Mouse (Mus musculus): ENCODE data around the gene Vinac1.

Vinac1 gene
- long read RNA-seq, experiment 1 = 0 reads
- long read RNA-seq, experiment 2 = 0 reads

DNA sequence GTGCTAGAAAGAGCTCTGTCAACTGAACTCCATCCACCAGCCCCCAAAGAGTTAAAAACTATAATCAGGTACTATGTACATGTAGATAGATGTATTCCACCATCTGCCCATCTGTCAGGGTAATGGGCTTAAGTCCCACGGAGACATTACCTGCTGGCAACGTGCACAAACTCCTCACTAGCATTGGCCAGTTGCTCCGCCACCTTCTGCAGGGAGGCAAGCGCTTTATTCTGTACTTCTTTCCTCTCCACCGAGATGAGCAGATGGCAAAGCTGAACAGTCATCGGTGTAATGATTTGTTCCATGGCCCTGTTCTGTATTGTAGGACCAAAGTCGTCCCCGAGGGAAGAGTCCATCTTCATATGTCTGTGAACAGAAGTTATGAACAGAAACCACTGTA, at the start of gene Vinac1:
TSS of gene Vinac1 (minus strand) at position 362 of the 400 bp plus-strand sequence.
- intact Hi-C loops (cut with DNase I) = no loop called here

GRCm38 (mm10) chr2:129093926-129094724, 46.2 kb upstream of the Vinac1 start:
- intact Hi-C loops (cut with DNase I) = no loop called here

DNA sequence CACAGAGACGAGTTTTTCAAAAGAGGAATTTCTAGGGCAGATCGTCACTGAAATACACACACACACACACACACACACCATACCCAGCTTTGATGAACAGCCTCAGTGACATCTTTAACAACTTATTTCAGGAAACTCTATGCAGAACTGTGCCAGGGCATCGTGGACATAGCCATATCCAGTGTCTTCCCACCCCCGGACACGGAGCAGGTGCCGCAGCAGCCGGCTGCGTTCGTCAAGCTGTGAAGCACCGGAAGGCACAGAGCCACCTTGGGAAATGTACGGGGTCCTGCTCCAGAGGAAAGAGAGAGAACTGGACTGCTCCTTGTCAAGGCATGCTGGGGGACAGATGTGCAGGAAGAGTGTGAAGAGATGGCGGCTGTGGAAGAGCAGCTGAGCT, 44.8 kb upstream of the Vinac1 start:
- intact Hi-C loops (cut with DNase I) = no loop called here

DNA sequence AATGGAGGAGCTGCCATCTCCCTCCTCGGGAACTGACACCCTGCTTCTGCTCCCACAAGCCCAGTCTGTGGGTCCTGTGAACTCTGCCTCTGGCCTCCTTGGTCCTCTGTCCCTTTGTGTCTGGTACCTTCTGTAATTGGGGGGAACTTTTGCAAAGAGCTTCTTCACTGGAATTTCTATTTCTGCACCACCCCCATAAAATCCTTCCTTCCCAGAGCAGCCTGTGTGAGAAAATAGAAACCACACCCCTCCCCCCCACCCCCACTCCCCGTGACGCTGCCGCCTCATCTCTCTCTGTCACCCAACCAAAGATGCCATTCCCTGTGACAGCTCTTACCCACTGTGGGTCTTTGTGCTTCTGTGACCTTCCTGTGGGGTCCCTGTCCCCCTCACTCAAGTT, 42.4 kb upstream of the Vinac1 start:
- intact Hi-C loops (cut with DNase I) = no loop called here

- intact Hi-C loops (cut with DNase I) = no loop called here
These were observed 39.5 kb upstream of the Vinac1 start for GRCm38 (mm10) chr2:129087520-129087919.

- intact Hi-C loops (cut with DNase I) = no loop called here
These were observed 37.0 kb upstream of the Vinac1 start for GRCm38 (mm10) chr2:129084959-129085358.

GRCm38 (mm10) chr2:129083514-129083913, 35.5 kb upstream of the Vinac1 start:
- intact Hi-C loops (cut with DNase I) = no loop called here

DNA sequence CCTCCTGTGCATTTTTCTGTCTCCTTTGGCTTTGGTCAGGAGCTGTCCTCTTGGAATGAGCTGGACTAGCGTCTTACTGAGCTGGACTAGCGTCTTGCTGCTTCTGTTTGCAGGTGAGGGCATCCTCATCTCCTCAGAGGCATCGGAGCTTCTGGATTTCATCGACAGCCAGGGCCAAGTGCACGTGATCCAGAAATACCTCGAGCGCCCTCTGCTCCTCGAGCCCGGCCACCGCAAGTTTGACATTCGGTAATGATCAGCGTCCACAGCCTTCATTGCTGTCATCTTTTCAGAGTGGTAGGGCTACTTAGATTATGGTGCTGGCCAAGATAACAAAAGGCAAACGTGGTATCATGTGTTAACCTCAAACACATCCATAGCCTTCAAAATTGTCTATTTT, 33.1 kb upstream of the Vinac1 start:
- intact Hi-C loops (cut with DNase I) = no loop called here

DNA sequence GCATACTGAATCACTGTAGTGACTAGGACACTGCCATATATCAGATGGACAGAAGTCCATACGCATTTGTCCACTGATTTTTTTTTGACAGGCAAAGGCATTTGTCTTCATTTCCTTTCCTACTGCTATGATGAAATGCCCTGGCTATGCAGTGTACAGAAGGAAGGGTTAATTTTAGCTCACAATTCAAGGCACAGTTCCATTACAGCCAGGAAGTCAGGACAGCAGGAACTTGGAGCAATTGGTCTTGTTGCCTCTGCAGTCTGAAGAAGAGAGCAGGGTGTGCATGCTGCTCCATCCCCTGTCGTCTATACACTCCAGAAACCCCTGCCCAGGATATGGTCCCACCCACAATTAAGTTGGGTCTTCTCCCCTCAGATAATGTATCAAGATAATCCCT, 31.2 kb upstream of the Vinac1 start:
- intact Hi-C loops (cut with DNase I) = loop anchor here (5.0 kb wide), 2 partner anchors 72 to 132 kb away; no protein-coding TSS in a partner anchor

- intact Hi-C loops (cut with DNase I) = loop anchor here (5.0 kb wide), 2 partner anchors 71 to 131 kb away; no protein-coding TSS in a partner anchor
These were observed 30.3 kb upstream of the Vinac1 start for GRCm38 (mm10) chr2:129078313-129078712.

DNA sequence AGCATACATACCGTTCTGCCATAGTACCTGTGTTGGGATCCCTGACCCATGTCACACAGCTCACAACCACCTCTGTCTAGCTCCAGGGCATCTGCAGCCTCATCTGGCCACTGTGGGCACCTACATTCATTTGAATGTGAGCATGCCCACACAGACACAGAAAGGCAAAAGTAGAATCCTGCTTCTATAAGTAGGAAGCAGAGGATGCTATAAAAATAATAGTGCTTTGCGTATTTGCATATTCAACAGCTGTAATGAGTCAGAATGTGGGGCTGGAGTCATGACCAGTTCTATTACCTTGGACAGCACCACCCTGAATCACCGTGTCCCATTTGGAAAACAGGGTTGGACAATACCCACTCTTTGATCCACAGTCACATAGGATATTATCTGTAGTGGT, 22.3 kb upstream of the Vinac1 start:
- intact Hi-C loops (cut with DNase I) = no loop called here

DNA sequence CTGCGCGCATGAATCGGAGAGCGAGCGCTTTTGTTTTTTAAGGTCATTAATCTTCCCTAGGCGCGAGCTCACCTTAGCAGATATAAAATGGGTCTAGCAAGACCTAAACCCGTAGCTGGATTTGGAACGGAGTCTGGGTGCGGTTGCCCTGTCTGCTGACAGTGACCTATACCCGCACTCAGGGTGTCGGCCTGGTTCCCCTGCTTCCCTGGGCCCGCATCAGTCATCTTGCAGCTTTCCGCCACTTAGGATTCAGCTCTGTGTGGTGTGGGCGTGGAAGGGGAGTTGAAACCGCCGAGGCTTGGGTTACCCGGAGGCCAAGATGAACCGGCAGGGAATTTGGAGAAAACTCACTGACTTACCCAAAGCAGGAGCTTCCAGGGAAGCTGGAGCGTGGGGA, 18.4 kb upstream of the Vinac1 start:
- intact Hi-C loops (cut with DNase I) = no loop called here

DNA sequence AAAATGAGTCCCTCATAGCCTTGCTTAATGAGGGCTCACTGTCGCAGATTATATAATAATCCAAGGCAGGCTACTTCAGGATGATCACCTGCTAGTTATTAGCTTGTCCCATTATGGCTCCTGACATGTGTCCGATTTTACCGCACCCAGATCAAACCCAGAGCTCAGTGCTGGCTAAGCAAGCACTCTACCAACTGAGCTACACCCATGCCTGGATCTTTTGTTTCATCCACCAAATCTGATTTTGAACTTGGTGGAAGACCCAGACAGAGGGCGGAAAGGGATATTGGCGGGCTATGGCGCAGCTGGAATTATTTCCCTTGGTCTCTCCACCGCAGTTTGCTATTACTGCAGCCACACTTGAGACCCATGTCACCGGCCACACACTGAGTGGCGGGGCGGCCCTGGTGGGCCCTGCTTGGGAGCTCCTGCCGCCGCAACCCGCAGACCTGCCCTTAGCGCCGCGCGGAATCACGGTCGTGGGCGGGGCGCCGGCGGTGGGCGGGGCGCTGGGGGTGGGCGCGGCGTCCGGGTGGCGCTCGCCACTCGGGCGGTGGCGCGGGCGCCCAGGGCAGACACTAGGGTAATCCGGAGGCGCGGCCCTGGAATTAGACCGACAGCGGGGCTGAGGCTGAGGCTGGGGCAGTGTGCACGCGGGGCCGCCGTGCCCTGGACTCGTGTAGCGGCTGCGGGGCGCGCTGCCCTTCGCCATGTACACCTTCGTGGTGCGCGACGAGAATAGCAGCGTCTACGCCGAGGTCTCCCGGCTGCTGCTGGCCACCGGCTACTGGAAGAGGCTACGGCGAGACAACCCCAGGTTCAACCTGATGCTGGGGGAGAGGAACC, 17.7 kb upstream of the Vinac1 start, which contains the start of gene Ttl:
TSS of gene Ttl (plus strand) at position 506 of the 846 bp plus-strand sequence.
- intact Hi-C loops (cut with DNase I) = no loop called here

GRCm38 (mm10) chr2:129061456-129062059, 13.6 kb upstream of the Vinac1 start:
- intact Hi-C loops (cut with DNase I) = no loop called here

DNA sequence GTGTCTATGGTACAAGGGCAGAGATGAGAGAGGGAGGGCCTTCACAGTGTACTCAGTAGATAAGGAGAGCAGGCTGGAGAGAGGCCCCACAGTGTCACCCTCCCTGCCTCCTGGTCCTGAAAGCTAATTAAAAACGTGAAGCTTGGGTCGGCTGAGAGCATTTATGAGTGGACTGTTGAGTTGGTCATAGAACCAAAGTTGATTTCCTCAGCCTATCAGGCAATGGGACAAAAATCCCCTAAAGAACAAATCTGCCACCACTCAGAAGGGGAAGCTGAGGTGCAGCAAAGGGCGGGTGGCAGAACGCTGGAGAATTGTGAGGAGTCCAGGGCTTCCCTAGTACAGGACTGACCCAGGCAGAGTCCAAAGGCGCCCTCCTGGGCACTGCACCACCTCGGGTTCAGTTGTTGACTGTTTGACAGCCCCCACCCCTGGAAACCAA, 10.0 kb upstream of the Vinac1 start:
- intact Hi-C loops (cut with DNase I) = no loop called here

GRCm38 (mm10) chr2:129057256-129057655, 9.3 kb upstream of the Vinac1 start:
- intact Hi-C loops (cut with DNase I) = no loop called here

- intact Hi-C loops (cut with DNase I) = no loop called here
These were observed 8.6 kb upstream of the Vinac1 start for GRCm38 (mm10) chr2:129056597-129056996.

GRCm38 (mm10) chr2:129055741-129056140, 7.8 kb upstream of the Vinac1 start:
- intact Hi-C loops (cut with DNase I) = no loop called here

GRCm38 (mm10) chr2:129052451-129052983, 4.5 kb upstream of the Vinac1 start:
- intact Hi-C loops (cut with DNase I) = no loop called here

- intact Hi-C loops (cut with DNase I) = no loop called here
These were observed 1.2 kb downstream of the Vinac1 start for GRCm38 (mm10) chr2:129046846-129047196.

DNA sequence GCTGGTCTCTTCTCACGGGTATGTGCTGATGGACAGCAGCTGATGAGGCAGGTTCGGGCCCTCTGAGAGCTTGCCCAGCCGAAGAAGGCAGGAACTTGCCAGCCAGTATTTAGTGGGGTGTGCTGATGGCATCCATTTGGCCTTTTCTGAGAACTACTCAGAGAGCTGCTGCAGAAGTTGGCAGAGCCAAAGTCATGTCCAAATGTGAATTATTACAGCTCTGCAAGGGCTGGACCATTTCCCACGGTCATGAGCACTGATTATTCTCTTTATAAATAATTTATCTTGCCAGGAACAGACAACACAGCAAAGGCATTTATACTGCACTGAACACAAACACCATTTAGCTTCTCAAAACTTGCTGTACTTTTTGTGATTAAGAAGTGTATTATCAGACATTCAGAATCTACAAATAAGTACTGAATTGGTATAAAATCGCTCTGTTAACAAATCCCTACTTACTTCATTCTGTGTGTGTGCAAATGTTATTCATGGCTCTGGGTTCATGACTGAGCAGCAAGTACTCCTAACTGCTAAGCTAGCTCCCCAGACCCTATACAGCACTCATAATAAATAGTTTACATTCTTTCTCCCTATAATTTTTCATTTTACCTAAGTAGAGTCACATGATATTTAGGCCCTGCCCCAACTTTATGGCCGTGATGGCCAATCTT, 1.7 kb downstream of the Vinac1 start:
- intact Hi-C loops (cut with DNase I) = no loop called here

Measured in adrenal gland (tissue).